Mouse (Mus musculus) heart, embryonic 12.5 days (tissue): ENCODE data around the gene Ppm1l. TPM values are rescaled to one million over a fixed set of nuclear protein-coding genes. Genes with fewer than 3 reads are reported as not detected.

ENCODE experiments used
- ATAC-seq: fragments of 200-750 bp; cut with Nextera tagmentation; 2 replicates; pipeline ENCODE4 v1.8.0; 2017; ENCODE audit warnings: moderate TSS enrichment, moderate library complexity; ENCODE audit not compliant: insufficient number of reproducible peaks, low FRiP score
- H3K27ac ChIP-seq: fragments of 300-500 bp; sonication (generic); 2 replicates; pipeline ENCODE4 v1.5.1; 2016; ENCODE audit warnings: mild to moderate bottlenecking, moderate library complexity; ENCODE audit not compliant: poor library complexity, severe bottlenecking
- H3K27me3 ChIP-seq: fragments of 300-500 bp; sonication (generic); replicated peaks from 2 replicates; pipeline ENCODE4 v1.6.1; 2016; ENCODE audit warnings: mild to moderate bottlenecking, moderate library complexity
- H3K36me3 ChIP-seq: fragments of 300-500 bp; sonication (generic); 2 replicates; pipeline ENCODE4 v1.6.1; 2016; ENCODE audit warnings: mild to moderate bottlenecking, moderate library complexity
- H3K4me1 ChIP-seq: fragments of 300-500 bp; sonication (generic); replicated peaks from 2 replicates; pipeline ENCODE4 v1.6.1; 2016; ENCODE audit warnings: mild to moderate bottlenecking
- H3K4me2 ChIP-seq: fragments of 300-500 bp; sonication (generic); 2 replicates; pipeline ENCODE4 v1.6.1; 2016; ENCODE audit warnings: mild to moderate bottlenecking, moderate library complexity
- H3K4me3 ChIP-seq: fragments of 300-500 bp; sonication (generic); 2 replicates; pipeline ENCODE4 v1.5.1; 2016; ENCODE audit warnings: mild to moderate bottlenecking
- H3K9ac ChIP-seq: fragments of 300-500 bp; sonication (generic); 2 replicates; pipeline ENCODE4 v1.6.1; 2016; ENCODE audit warnings: mild to moderate bottlenecking, moderate library complexity
- H3K9me3 ChIP-seq: fragments of 300-500 bp; sonication (generic); replicated peaks from 2 replicates; pipeline ENCODE4 v1.6.1; 2016; ENCODE audit warnings: mild to moderate bottlenecking, moderate library complexity
- WGBS: fragments of 180-500 bp; shearing (Covaris S2); methylation state at CpG from one replicate; pipeline ENCODE4 v1.1.7; 2016; 5-methylcytosine and 5-hydroxymethylcytosine counted together
- polyA plus RNA-seq: library from polyadenylated mRNA; unstranded; fragments of >200 nt; fragmentation: Nextera tagmentation; extraction: Ambion mirVana; gene quantifications from 2 replicates; pipeline ENCODE4 v1.2.1, GENCODE M21; 2016

Gene Ppm1l
- polyA plus RNA-seq, 1 experiment from 2014 or later = 11.8 TPM

- WGBS = 65% methylated on average over 4 of the region's 4 CpGs
- Histone ChIP-seq H3K4me1 (peaks cover 8% of the 10 kb centered on the region), H3K4me2 (no peak overlapping the region), H3K27ac (no peak overlapping the region), H3K4me3 (no peak overlapping the region), H3K36me3 (no peaks in the 10 kb centered on the region), H3K9ac (no peak overlapping the region), H3K9me3 (no peaks in the 10 kb centered on the region), H3K27me3 (no peaks in the 10 kb centered on the region)
- no peak for ATAC-seq
These were observed 177.8 kb downstream of the Ppm1l start for GRCm38 (mm10) chr3:69494233-69495010.

DNA sequence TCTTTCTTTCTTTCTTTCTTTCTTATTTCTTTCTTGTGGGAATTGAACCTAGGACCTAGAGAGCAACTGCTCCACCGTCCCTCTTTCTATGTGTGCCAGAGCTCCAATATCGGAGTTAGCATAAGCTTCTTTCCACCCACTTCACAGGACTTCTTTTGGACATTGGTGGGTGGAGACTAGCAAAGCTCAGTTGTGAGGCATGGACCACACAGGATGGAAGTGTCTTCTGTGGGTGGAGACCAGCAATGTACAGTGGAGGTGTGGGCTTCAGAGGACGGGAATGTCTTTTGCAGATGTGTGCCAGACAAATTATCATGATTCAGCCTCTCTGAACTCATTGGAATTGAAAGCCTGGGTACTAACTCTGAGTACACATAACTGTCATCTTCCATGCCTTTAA is 180.5 kb downstream of the Ppm1l start:
- H3K4me1 ChIP-seq = peaks cover 10% of the 10 kb centered on the region
- H3K36me3 ChIP-seq = no peaks in the 10 kb centered on the region
- WGBS = 75% methylated on average over 3 of the region's 3 CpGs
- H3K9me3 ChIP-seq = no peaks in the 10 kb centered on the region
- no peak overlapping the region for H3K4me2 ChIP-seq
- H3K27me3 ChIP-seq = no peaks in the 10 kb centered on the region
- no peak overlapping the region for H3K4me3 ChIP-seq
- no peak overlapping the region for H3K9ac ChIP-seq
- H3K27ac ChIP-seq = no peak overlapping the region
- no peak for ATAC-seq

GRCm38 (mm10) chr3:69502009-69502408 is 185.3 kb downstream of the Ppm1l start:
- Histone ChIP-seq H3K4me1 (peaks cover 19% of the 10 kb centered on the region), H3K36me3 (no peaks in the 10 kb centered on the region), H3K9ac (no peak overlapping the region), H3K4me2 (peak overlapping the region; percentile 16; the same call in 1 of the 2 replicates), H3K9me3 (no peaks in the 10 kb centered on the region), H3K27me3 (no peaks in the 10 kb centered on the region), H3K27ac (peak overlapping the region; percentile 47; the same call in 1 of the 2 replicates), H3K4me3 (no peak overlapping the region)
- 14% methylated on average over 6 of the region's 6 CpGs for WGBS
- ATAC-seq = peak; percentile 39; the same call in 1 of the 2 replicates

- H3K4me3 ChIP-seq = no peak overlapping the region
- H3K9ac ChIP-seq = no peak overlapping the region
- H3K36me3 ChIP-seq = no peaks in the 10 kb centered on the region
- H3K27me3 ChIP-seq = no peaks in the 10 kb centered on the region
- H3K9me3 ChIP-seq = no peaks in the 10 kb centered on the region
- ATAC-seq = no peak
- no peak overlapping the region for H3K27ac ChIP-seq
- H3K4me2 ChIP-seq = peak overlapping the region; percentile 16; the same call in 1 of the 2 replicates
- peaks cover 19% of the 10 kb centered on the region for H3K4me1 ChIP-seq
- WGBS = 18% methylated on average over 4 of the region's 4 CpGs
These were observed 185.9 kb downstream of the Ppm1l start for GRCm38 (mm10) chr3:69502527-69502926.

- H3K4me3 ChIP-seq = no peak overlapping the region
- H3K9me3 ChIP-seq = no peaks in the 10 kb centered on the region
- no peak overlapping the region for H3K9ac ChIP-seq
- WGBS = 85% methylated on average over 7 of the region's 7 CpGs
- no peaks in the 10 kb centered on the region for H3K36me3 ChIP-seq
- H3K4me2 ChIP-seq = no peak overlapping the region
- peaks cover 19% of the 10 kb centered on the region for H3K4me1 ChIP-seq
- no peak overlapping the region for H3K27ac ChIP-seq
- no peaks in the 10 kb centered on the region for H3K27me3 ChIP-seq
- no peak for ATAC-seq
These were observed 188.4 kb downstream of the Ppm1l start for GRCm38 (mm10) chr3:69505090-69505489.

DNA sequence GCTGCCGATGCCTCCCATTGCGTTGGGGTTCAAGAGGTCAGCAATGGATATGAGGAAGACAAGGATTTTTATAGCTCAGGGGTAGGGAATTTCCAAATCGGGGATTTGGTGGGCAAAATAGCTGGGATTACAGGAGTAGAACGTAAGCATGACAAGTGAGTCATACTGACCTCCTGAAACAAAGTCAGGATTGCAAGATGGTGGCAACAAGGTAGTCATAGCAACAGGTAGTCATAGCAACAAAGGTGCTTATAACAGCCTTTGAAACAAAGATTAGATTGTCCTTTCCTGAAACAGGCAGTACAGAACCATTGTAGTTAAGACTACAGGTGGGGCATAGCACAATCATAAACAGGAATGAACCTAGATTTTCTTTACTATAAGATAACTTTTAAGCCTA is 189.7 kb downstream of the Ppm1l start:
- Histone ChIP-seq H3K4me3 (no peak overlapping the region), H3K36me3 (no peaks in the 10 kb centered on the region), H3K4me1 (peaks cover 16% of the 10 kb centered on the region), H3K27ac (no peak overlapping the region), H3K9me3 (no peaks in the 10 kb centered on the region), H3K4me2 (no peak overlapping the region), H3K27me3 (no peaks in the 10 kb centered on the region), H3K9ac (no peak overlapping the region)
- no peak for ATAC-seq
- WGBS = 80% methylated on average over 4 of the region's 4 CpGs

DNA sequence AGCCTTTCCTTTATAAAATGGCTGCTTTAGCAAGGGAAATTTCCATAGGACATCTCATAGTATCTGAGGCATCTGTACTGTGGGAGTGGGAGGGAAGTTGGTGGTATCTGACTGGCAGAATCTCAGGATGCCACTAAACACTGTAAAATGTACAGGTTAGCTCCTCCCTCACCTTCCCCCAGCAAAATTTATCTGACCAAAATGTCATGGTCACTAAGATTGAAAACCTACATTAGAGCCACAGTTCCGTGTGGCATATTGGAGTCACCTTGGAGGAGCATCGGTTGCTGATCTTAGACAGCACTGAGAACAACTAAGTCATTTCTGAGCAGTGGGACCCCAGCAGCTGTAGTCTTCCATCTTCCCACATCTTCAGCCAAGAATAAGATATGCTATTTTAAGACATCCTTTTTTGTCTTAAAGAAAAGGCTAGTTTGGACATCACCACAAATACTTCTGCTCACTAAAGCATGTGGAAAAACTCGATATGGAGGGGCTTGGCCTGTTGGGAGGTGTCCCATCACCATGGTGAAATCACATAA is 192.8 kb downstream of the Ppm1l start:
- Histone ChIP-seq H3K4me2 (no peak overlapping the region), H3K9me3 (no peaks in the 10 kb centered on the region), H3K4me1 (peaks cover 8% of the 10 kb centered on the region), H3K27ac (no peak overlapping the region), H3K36me3 (no peaks in the 10 kb centered on the region), H3K27me3 (no peaks in the 10 kb centered on the region), H3K4me3 (no peak overlapping the region), H3K9ac (no peak overlapping the region)
- WGBS = 75% methylated on average over 3 of the region's 3 CpGs
- no peak for ATAC-seq

GRCm38 (mm10) chr3:69511881-69512280 is 195.2 kb downstream of the Ppm1l start:
- no peak for ATAC-seq
- WGBS = 24% methylated on average over 7 of the region's 7 CpGs
- Histone ChIP-seq H3K27me3 (no peaks in the 10 kb centered on the region), H3K4me3 (no peak overlapping the region), H3K4me2 (no peak overlapping the region), H3K9me3 (no peaks in the 10 kb centered on the region), H3K27ac (no peak overlapping the region), H3K36me3 (no peaks in the 10 kb centered on the region), H3K9ac (no peak overlapping the region), H3K4me1 (peaks cover 14% of the 10 kb centered on the region)

DNA sequence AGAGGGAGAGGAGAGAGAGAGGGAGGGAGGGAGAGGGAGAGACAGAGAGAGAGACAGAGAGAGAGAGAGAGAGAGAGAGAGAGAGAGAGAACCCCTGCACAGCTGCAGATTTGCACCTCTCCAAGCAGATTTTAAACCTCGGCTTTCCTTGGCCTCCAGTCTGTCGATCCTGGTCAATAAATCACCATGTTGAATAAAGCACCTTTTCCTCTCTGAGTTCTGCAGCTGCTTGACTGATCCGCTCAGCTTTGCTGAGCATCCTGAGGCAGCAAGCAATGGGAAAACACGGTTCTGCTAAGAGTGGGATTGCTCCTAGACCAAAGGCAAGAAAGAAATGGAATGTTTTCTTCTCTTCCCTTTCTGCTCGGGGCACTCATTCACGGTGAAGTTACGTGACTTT is 195.7 kb downstream of the Ppm1l start:
- Histone ChIP-seq H3K4me3 (no peak overlapping the region), H3K4me1 (peaks cover 14% of the 10 kb centered on the region), H3K36me3 (no peaks in the 10 kb centered on the region), H3K27ac (no peak overlapping the region), H3K4me2 (no peak overlapping the region), H3K9ac (no peak overlapping the region), H3K9me3 (no peaks in the 10 kb centered on the region), H3K27me3 (no peaks in the 10 kb centered on the region)
- 48% methylated on average over 7 of the region's 7 CpGs for WGBS
- no peak for ATAC-seq

GRCm38 (mm10) chr3:69515730-69516350 is 199.2 kb downstream of the Ppm1l start:
- Histone ChIP-seq H3K4me1 (peaks cover 14% of the 10 kb centered on the region), H3K36me3 (no peaks in the 10 kb centered on the region), H3K9me3 (no peaks in the 10 kb centered on the region), H3K4me2 (no peak overlapping the region), H3K27me3 (no peaks in the 10 kb centered on the region), H3K9ac (no peak overlapping the region), H3K27ac (no peak overlapping the region), H3K4me3 (no peak overlapping the region)
- ATAC-seq = no peak
- 80% methylated on average over 13 of the region's 13 CpGs for WGBS

GRCm38 (mm10) chr3:69519188-69519587 is 202.5 kb downstream of the Ppm1l start:
- 79% methylated on average over 9 of the region's 9 CpGs for WGBS
- 0 out of 2 replicates have a peak, but pooled peaks cover 6% of the 10 kb centered on the region for H3K4me1 ChIP-seq
- H3K27me3 ChIP-seq = no peaks in the 10 kb centered on the region
- 0 out of 2 replicates have a peak, but pooled peaks cover 3% of the 10 kb centered on the region for H3K9me3 ChIP-seq
- no peak overlapping the region for H3K4me3 ChIP-seq
- no peak overlapping the region for H3K4me2 ChIP-seq
- ATAC-seq = no peak
- H3K36me3 ChIP-seq = no peaks in the 10 kb centered on the region
- H3K9ac ChIP-seq = no peak overlapping the region
- H3K27ac ChIP-seq = no peak overlapping the region
